Mouse (Mus musculus) left cerebral cortex, postnatal 10 days (tissue): ENCODE measurements around the gene Lipo1. TPM values are rescaled to one million over a fixed set of nuclear protein-coding genes. Genes with fewer than 3 reads are reported as not detected.
"Not testable (repeated sequence)": the region's sequence is repeated elsewhere in the genome, so short reads cannot be mapped to it uniquely, and the experiment has no call there.

Experiments
- DNase-seq, 2 experiments: peaks; one replicate each; pipeline ENCODE4 v3.0.0; 2021 to 2022; ENCODE audit warnings: low spot score in 2 of 2, mixed read lengths in 1 of 2; ENCODE audit errors: extremely low spot score in 1 of 2
- intact Hi-C: fragments of 180-260 bp; cut with DNase I; formaldehyde crosslinking; loops from one replicate; pipeline ENCODE4 v1.15.1; 2025
- total RNA-seq, 2 experiments: library from RNA; stranded (reverse); gene quantifications; 2 replicates each; pipeline ENCODE4 v1.2.3; 2021

The Lipo1 gene
- not detected for total RNA-seq

DNA sequence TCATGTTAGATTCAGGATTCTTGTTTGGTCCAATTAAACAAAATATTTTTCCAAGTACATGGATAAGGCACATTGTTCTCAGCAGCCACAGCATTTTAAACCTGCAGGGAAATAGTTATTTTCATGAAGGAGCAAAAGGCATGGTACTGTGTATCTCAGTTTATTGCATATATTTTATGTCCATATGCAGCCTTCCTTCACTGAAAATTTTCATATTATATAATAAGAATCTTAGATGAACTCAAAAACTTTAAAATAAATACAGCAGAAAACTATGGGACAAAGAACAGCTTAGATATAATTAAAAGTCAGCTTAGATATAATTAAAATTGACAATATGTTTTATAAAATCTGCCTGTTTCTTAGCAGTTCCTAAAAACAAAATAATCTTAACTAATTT, at the start of gene Lipo1:
Lipo1 (minus strand) TSS at position 101 of the 400 bp plus-strand sequence.
- DNase-seq, intact Hi-C loops: not testable (repeated sequence)

DNA sequence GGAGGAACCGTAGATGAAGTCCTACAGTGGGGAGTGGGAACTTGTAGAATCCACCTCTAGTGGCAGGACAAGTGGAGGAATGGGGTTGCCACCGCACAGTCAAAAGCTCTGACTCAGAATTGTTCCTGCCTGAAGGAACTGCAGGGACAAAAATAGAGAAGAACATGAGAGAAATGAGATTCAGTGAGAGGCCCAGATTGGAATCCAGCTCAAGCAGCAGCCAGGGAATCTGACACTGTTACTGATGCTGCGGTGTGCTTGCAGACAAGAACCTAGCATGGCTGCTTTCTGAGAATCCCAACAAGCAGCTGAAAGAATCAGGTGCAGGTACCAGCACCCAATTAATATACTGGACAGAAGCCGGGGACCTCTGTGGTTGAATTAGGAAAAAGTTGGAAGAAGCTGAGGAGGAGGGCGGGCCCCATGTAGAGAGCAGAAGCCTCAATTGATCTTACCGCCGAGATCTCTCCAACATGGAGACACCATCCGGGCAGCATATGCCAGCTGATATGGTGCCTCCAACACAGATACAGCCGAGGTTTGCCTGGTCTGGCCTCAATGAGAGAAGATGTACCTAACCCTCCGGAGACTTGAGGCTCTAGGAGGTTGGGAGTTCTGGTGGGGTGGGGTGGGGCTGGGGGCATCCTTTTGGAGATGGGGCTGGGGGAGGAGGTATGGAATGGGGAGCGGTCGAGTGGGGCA, 532 bp downstream of the Lipo1 start:
- intact Hi-C loops: no loop called here
- no peak for DNase-seq

DNA sequence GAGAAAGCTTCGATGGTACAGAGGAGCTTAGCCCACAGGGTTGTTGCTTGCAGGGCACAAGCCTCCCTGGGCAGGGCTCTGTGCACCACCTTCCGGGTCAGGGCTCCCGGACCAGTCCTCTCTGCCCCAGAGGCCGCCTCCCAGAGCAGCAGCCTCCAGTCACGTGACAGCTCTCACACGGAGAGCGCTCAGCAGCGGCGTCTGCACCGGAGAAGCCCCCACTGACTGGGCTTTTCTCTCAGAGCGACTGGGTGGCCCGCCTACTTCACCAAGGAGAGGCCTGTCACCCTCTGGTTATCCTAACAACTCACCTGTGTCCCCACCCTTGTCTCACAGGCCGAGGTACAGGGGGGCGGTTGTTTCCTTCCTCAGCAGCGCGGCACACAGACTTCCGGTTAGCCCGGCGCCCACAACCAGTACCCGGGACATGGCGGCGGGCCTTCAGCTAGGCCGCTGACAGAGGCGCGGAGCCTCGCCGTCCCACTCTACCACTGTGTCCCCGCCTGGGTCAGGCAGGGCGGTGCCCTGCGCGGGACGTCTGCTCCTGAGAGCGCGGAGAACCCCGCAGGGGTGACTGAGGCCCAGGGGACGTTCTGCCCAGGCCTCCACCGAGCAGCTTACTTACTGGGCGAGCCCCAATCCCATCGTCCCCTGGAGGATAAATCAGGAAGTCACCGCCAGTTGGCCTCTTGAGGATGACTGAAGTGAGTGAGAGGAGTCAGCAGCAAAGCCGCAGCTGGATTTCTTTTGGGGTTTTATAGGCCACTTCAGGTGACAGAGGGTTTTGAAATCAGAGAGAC, 25.8 kb downstream of the Lipo1 start, which contains the start of gene Lipo3:
Lipo3 (minus strand) TSS at position 665 of the 800 bp plus-strand sequence.
- DNase-seq: peak; percentile 1 to 64
- intact Hi-C loops: not testable (repeated sequence)

DNA sequence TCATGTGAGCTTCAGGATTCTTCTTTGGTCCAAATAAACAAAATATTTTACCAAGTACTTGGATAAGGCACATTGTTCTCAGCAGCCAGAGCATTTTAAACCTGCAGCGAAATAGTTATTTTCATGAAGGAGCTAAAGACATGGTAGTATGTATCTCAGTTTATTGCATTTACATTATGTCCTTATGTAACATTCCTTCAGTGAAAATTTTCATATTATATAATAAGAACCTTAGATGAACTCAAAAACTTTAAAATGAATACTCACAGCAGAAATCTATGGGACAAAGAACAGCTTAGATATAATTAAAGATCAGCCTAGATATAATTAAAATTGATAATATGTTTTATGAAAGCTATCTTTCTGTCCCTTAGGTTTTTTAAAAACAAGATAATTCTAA, 36.0 kb downstream of the Lipo1 start, which contains the start of gene Lipo2:
Lipo2 (minus strand) TSS at position 101 of the 400 bp plus-strand sequence.
- DNase-seq, intact Hi-C loops: not testable (repeated sequence)

Other genes starting within 250 kb of the Lipo1 start
- not detected for gene Gm8978, start 162.2 kb downstream of the Lipo1 start, total RNA-seq
- under 1 TPM; 0.28 to 0.49 TPM for gene Lipo2, start 36.1 kb downstream of the Lipo1 start, total RNA-seq
- 1 to 10 TPM; 6.7 to 8.0 TPM for gene Lipo3, start 25.5 kb downstream of the Lipo1 start, total RNA-seq
- not detected for gene Lipf, start 173.7 kb upstream of the Lipo1 start, total RNA-seq
- gene Lipk, start 220.8 kb upstream of the Lipo1 start, total RNA-seq: under 1 TPM in 1 of 2 experiments, not detected in 1; 0.15 TPM